Mouse (Mus musculus) olfactory bulb, adult 2 months (tissue): ENCODE results near the gene Clk2.
"Not testable (repeated sequence)": the region's sequence is repeated elsewhere in the genome, so short reads cannot be mapped to it uniquely, and the experiment has no call there.

Source experiments
- CTCF ChIP-seq: fragments of 200-500 bp; IDR thresholded peaks from 2 replicates; pipeline ENCODE4 v1.5.1; 2012; ENCODE audit warnings: low read depth, mild to moderate bottlenecking, low read length, moderate library complexity; ENCODE audit not compliant: insufficient read depth
- POLR2A ChIP-seq: fragments of 200-500 bp; IDR thresholded peaks from 2 replicates; pipeline ENCODE4 v1.6.1; 2012; ENCODE audit warnings: mild to moderate bottlenecking, low read depth, low read length, moderate library complexity; ENCODE audit not compliant: insufficient read depth

GRCm38 (mm10) chr3:89161207-89161606 lies 3.4 kb upstream of the Clk2 start:
- TF ChIP-seq CTCF, POLR2A: not testable (repeated sequence)
